Mouse (Mus musculus): ENCODE data around the gene G3bp2. TPM values are rescaled to one million over a fixed set of nuclear protein-coding genes. Genes with fewer than 3 reads are reported as not detected.

The G3bp2 gene
- total RNA-seq, 2 experiments from 2014 or later: 58.2 to 61.5 TPM

DNA sequence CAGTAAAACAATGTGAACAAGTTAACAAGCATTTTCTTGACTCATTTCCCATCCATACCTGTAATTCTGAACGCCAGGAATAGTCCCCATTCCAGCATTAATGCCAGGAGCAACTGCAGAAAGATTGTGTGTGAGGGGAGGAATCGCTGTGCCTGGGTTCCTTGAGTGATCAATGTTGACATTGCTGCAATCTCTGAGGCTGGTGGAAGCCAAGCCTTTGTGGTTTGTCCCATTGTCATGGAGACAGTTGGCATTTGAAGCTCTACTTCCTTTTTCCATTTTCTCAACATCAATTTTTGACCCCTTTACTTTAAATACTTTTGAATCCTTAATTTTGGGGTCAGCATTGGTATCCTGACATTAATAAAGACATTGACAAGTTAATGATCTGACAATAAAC lies 63.6 kb downstream of the G3bp2 start:
- no peak for DNase-seq (ENCODE audit: low spot score)

DNA sequence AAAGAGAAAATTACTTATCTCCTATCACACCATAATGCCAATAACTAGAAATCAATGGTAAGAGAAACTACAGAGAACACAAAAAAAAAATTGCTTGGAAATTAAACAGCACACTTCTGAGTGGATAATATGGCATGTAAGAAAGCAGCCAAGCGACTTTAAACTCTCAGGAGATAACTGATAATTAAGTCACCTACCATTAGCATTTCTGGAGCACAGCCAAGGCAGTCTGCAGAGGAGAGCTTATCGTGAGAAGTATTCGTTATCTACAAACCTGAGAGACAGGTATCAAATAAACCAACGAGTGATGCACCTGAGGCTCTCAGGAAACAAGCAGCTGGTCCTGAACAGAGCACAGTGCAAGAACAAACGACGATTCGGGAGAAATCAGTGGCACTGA lies 71.8 kb downstream of the G3bp2 start:
- DNase-seq (ENCODE audit: low spot score): no peak

GRCm38 (mm10) chr5:92009827-92010226 lies 73.7 kb downstream of the G3bp2 start:
- DNase-seq (ENCODE audit: low spot score): no peak

- DNase-seq (ENCODE audit: low spot score): no peak
Observed at GRCm38 (mm10) chr5:92003011-92003410, 80.5 kb downstream of the G3bp2 start.

Other genes with a start within 250 kb of the G3bp2 start
- 10 to 100 TPM; 23.0 to 28.6 TPM for gene Rchy1, start 120.7 kb downstream of the G3bp2 start, total RNA-seq (2021)
- gene Odaph, start 96.2 kb downstream of the G3bp2 start, total RNA-seq (2021): under 1 TPM in 1 of 2 experiments, not detected in 1; 0.53 TPM
- 1 to 10 TPM; 4.7 to 6.6 TPM for gene Cdkl2, start 39.8 kb downstream of the G3bp2 start, total RNA-seq (2021)
- 10 to 100 TPM; 68.3 to 72.6 TPM for gene Uso1, start 54.2 kb upstream of the G3bp2 start, total RNA-seq (2021)
- gene U90926, start 131.7 kb upstream of the G3bp2 start, total RNA-seq (2021): not detected
- not detected for gene Ppef2, start 172.6 kb upstream of the G3bp2 start, total RNA-seq (2021)
- gene Naaa, start 194.5 kb upstream of the G3bp2 start, total RNA-seq (2021): 1 to 10 TPM; 6.1 to 7.0 TPM
- gene Sdad1, start 226.8 kb upstream of the G3bp2 start, total RNA-seq (2021): 10 to 100 TPM; 15.8 to 17.4 TPM
- under 1 TPM; 0.30 to 0.36 TPM for gene Cxcl9, start 244.4 kb upstream of the G3bp2 start, total RNA-seq (2021)
- 100 to 1,000 TPM; 378 to 469 TPM for gene Art3, start 248.1 kb upstream of the G3bp2 start, total RNA-seq (2021)

All from gastrocnemius, adult 18-20 months (tissue).